Mouse (Mus musculus): ENCODE measurements around the gene Zpld1.

Gene Zpld1

GRCm38 (mm10) chr16:55297886-55298285 is at the start of gene Zpld1:
Gene Zpld1, minus strand, starts transcription at chr16:55297986.
- DNase-seq, result no peak

DNA sequence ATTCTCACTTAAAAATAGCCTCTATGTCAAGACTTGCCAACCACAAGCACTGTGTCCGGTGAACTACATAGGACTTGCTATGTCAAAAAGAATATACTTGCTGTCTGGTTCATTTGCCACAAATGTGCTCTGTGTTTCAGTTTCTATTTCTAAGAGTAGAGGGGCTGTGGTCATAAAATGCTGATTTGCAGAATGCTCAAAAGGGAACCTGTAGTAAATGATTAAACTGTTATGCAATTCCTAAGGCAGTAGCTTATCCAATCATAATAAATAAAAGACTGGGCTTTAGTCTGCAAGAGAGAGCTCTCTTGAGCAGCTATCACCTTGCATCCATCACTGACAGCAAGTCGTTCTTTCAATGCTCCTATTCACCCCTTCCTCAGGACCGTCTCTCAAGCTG is 47.9 kb upstream of the Zpld1 start:
- no peak for DNase-seq

DNA sequence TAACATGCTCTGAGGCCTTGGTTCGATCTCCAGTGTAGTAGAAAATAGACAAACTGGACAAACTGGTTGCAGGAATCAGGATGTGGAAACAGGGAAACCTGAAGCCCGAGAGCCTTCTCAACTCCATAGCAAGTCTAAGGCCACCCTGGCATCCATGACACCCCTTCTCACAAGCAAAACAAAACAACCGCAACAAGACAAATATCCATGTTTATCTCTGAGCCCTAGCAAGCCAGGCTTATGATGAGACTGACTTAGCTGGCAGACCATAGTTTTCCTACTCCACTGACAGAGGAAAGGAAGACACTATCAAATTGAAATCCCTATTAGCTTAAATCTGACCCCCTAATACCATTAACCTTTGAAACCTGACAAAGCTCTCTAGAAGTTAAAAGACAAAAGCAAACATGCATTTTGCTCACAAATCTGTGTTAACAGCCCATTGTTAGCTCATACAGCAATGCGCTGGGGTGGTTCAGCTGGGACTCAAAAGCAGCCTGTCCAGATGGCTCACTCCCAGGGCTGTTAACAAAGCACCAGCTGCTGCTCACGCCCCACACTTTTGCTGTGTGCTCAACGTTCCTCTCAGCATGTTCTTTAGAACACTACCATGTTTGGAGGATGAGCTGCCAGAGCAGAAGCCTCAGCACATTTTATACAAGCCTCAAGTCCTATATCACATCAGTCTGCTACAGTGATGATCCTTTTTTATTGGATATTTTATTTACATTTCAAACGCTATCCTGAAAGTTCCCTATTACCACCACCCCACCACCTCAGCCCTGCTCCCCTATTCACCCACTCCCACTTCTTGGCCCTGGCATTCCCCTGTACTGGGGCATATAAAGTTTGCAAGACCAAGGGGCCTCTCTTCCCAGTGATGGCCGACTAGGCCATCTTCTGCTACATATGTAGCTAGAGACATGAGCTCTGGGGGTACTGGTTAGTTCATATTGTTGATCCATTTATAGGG is 24.0 kb upstream of the Zpld1 start:
- no peak for DNase-seq

- no peak for DNase-seq
Observed at GRCm38 (mm10) chr16:55316996-55317395, 19.2 kb upstream of the Zpld1 start.

GRCm38 (mm10) chr16:55312106-55312505 is 14.3 kb upstream of the Zpld1 start:
- no peak for DNase-seq

DNA sequence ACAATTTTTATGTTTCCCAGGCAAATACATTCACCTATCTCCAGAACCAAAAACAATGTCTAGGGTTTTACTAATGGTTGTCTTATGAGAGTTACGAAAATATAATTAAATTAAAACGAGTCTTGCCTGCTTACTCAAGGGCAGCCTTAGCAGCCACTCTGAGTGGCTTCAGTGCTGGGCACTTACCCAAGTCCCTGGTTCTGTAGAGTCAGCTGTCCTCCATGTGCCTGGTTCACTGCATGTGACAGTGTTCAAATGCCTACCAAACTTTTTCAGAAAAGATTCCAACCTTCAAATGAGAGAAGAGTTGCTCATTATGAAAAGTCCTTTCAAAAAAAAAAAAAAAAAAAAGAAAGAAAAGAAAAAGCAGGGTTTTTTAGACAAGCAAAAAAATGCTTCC is 15.1 kb downstream of the Zpld1 start:
- no peak for DNase-seq

- DNase-seq, result no peak
Observed at GRCm38 (mm10) chr16:55277447-55277846, 20.3 kb downstream of the Zpld1 start.

GRCm38 (mm10) chr16:55265281-55265680 is 32.5 kb downstream of the Zpld1 start:
- DNase-seq, result no peak

DNA sequence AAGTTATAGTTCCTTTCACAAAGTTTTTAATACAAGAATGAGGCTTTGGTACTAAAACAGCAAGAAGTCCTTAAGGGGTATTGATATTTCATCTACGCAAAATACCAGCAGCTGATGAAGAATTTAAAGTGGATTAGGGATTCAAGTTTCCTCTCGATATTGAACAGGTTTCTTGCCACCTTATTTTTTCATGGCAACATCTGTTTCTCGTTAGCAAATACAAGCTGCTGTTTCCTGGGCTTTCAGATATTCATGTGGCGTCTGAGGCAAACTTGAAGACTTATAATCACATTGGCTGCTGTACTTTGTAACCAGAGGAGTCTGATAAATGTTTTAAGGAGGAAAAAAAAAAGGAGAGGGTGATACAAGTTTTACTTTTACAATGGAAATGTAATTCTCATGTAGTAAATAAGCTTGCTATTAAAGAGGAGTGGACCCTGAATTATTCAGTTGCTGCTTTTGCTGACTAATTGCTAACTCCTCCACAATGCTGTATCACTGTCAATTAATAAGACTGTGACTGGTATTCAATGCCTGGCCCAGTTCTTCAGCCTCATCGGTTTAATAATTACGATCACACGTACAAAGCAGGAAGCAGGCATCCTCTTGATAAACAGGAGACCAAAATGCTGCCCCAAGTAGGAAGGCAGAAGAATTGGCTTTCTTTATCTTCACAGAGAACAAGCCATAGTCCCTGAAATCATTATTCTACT is 36.8 kb downstream of the Zpld1 start:
- no peak for DNase-seq

DNA sequence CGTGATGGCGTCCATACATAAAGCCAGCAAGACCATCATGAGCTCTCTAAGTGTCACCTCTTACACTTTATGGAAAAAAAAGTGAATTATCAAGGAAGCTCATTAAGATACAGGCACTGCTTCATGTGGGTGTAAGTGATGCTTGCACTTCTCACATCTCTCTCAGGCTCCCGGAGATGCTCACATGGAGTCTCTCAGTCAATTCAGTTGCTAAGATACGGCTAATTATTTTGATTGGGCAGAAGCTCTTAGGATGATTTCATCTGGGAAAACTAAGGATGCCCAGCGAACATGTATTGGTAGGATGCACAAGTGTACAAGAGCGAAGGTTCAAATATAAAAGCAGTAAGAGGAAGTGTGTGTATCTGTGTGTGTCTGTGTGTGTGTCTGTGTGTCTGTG is 38.1 kb downstream of the Zpld1 start:
- DNase-seq, result no peak

GRCm38 (mm10) chr16:55240996-55241395 is 56.8 kb downstream of the Zpld1 start:
- no peak for DNase-seq

DNA sequence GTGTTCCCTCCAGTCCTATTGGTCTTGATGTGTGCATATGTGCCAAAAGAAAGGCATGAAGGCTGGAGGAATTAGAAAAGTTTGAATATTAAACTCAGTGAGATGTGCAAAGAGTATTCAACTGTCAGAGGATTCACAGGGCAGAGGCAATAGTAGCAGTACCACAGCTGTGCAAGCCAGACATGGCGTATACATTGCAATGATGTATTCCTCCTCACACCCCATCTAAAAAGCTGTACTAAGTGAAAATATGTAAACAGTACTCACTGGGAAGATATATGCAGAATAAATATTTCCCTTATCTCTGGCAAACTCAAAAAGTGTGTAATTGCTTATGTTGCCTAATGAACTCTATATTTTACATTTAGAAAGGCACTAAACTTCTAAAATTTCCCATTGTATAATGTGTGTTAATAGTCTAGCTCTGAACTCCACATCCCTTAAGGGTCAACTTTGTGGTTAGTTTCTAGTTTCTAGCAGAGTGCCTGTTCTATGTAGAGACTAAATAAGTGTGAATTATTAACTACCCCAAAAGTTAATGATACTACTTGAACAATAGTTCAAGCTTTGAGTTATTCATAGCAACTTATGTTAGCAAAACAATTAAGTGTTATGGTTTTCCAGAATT is 68.7 kb downstream of the Zpld1 start:
- DNase-seq, result no peak

- no peak for DNase-seq
Observed at GRCm38 (mm10) chr16:55203945-55204344, 93.8 kb downstream of the Zpld1 start.

DNA sequence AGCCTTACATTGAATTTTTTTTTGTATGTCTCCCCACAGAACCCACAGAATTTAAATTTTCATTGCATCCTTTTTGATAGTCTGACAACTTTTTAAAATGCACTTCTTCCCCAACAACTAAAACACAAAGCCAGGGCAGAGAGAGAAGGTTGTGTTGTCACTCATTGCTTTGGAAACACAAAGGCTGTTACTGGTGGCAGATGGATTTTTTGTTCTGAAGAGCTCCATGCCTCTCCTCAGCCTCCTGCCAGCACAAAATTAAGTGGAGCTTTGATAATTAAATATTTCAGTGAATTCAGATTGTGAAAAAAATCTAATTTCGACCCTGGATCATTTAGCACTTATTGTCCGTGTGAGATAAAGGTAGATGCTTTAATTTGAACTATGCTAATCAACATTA is 107.4 kb downstream of the Zpld1 start:
- no peak for DNase-seq

DNA sequence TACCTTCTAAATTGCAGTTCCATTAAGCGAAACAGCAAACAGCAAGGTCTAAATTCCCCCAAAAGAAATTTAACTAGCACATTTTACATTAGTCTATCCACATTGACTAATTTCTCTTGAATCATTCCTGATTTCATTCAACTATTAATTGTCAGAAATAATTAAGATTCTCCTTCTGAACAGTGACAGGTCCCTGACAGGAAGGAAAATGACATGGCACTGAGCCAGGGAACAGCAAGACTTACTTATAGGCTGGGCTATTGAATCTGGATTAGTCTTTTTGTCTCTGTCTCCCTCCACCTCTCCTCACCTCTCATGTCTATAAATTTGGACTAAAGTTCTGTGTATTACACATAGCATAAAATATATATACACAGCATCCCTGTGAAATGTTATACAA is 112.4 kb downstream of the Zpld1 start:
- DNase-seq, result no peak
